Mouse (Mus musculus): ENCODE measurements around the gene 1700019A02Rik. TPM values are rescaled to one million over a fixed set of nuclear protein-coding genes. Genes with fewer than 3 reads are reported as not detected.

Gene 1700019A02Rik
- polyA plus RNA-seq, 1 experiment from 2014 or later = not detected

- Histone ChIP-seq H3K27ac (no peak overlapping the region), H3K9me3 (no peaks in the 10 kb centered on the region), H3K4me2 (no peak overlapping the region), H3K9ac (no peak overlapping the region), H3K4me1 (no peaks in the 10 kb centered on the region), H3K27me3 (replicated peaks) (no peaks in the 10 kb centered on the region), H3K36me3 (replicated peaks) (no peaks in the 10 kb centered on the region), H3K4me3 (no peak overlapping the region)
- ATAC-seq (replicated peaks) = no peak
- WGBS = 100% methylated on average over 1 of the region's 1 CpGs
Measured at GRCm38 (mm10) chr1:53110561-53110960, 76.9 kb downstream of the 1700019A02Rik start.

Other genes with a start within 250 kb of the 1700019A02Rik start
- 2.7 and 3.4 TPM in 2 replicates for gene 1700019D03Rik, start 167.5 kb downstream of the 1700019A02Rik start, polyA plus RNA-seq (2015; fragmentation: Nextera tagmentation; extraction: Ambion mirVana)
- gene Mstn, start 126.0 kb downstream of the 1700019A02Rik start, polyA plus RNA-seq (2015; fragmentation: Nextera tagmentation; extraction: Ambion mirVana) = 0.22 and 0.26 TPM in 2 replicates
- gene Pms1, start 109.4 kb upstream of the 1700019A02Rik start, polyA plus RNA-seq (2015; fragmentation: Nextera tagmentation; extraction: Ambion mirVana) = 8.1 and 10.3 TPM in 2 replicates
- 63.0 and 63.7 TPM in 2 replicates for gene Ormdl1, start 109.5 kb upstream of the 1700019A02Rik start, polyA plus RNA-seq (2015; fragmentation: Nextera tagmentation; extraction: Ambion mirVana)
- not detected in 2 replicates for gene Gm28778, start 109.5 kb upstream of the 1700019A02Rik start, polyA plus RNA-seq (2015; fragmentation: Nextera tagmentation; extraction: Ambion mirVana)
- gene Osgepl1, start 126.0 kb upstream of the 1700019A02Rik start, polyA plus RNA-seq (2015; fragmentation: Nextera tagmentation; extraction: Ambion mirVana) = 16.8 and 17.6 TPM in 2 replicates
- 0.87 and 3.5 TPM in 2 replicates for gene Asdurf, start 165.0 kb upstream of the 1700019A02Rik start, polyA plus RNA-seq (2015; fragmentation: Nextera tagmentation; extraction: Ambion mirVana)
- gene Gm28551, start 165.0 kb upstream of the 1700019A02Rik start, polyA plus RNA-seq (2015; fragmentation: Nextera tagmentation; extraction: Ambion mirVana) = 2.3 and 2.6 TPM in 2 replicates
- 54.0 and 54.3 TPM in 2 replicates for gene Asnsd1, start 165.1 kb upstream of the 1700019A02Rik start, polyA plus RNA-seq (2015; fragmentation: Nextera tagmentation; extraction: Ambion mirVana)